Comparison of ENCODE assay signal across 14 mouse cellular contexts in the genomic region with DNA sequence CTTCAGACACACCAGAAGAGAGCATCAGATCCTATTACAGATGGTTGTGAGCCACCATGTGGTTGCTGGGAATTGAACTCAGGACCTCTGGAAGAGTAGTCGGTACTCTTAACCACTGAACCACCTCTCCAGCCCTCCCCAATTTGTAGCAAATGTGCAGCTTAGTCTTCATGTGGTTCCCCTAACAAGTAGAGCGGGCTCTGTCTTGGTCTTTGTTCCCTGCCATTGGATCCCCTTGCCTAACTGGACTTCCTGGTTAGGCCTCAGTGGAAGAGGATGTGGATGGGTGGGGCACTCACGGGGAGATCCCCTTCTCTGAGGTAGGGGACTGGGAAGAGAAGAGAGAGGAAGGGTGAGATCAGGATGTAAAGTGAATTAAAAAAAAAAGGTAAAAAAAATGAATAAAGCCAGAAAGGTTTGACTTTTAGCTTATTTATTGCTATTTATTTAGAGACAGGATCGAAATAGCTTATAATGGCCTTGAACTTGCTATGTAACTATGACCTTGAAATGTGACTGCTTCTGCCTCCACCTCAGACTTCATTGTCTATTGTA.
"Had no signal": no experiment of that assay in that cellular context is flagged by ENCODE, and none has a peak within 500 bp of the region (broad histone marks: within the 10 kb centered on the region; RNA-seq: fewer than 3 reads in every experiment).

No protein-coding gene starts in this region.

- H3K4me3 ChIP-seq: limb, embryonic 13.5 days; lung, embryonic 15.5 days; midbrain, embryonic 13.5 days; neural tube, embryonic 12.5 days had no signal

- H3K36me3 ChIP-seq: limb, embryonic 13.5 days; lung, embryonic 15.5 days; midbrain, embryonic 13.5 days; neural tube, embryonic 12.5 days had no signal

- H3K4me2 ChIP-seq: limb, embryonic 13.5 days; lung, embryonic 15.5 days; midbrain, embryonic 13.5 days; neural tube, embryonic 12.5 days had no signal

- H3K9me3 ChIP-seq: limb, embryonic 13.5 days; lung, embryonic 15.5 days; midbrain, embryonic 13.5 days; neural tube, embryonic 12.5 days had no signal

- H3K27ac ChIP-seq: kidney, postnatal 0 days; limb, embryonic 13.5 days; lung, embryonic 15.5 days; macrophage; midbrain, embryonic 13.5 days; neural tube, embryonic 12.5 days had no signal

- H3K4me1 ChIP-seq: limb, embryonic 13.5 days; lung, embryonic 15.5 days; midbrain, embryonic 13.5 days; neural tube, embryonic 12.5 days had no signal

- DNase-seq: kidney, adult 9 months; kidney, postnatal 36 days; lung, postnatal 14 days; retina, postnatal 1 day; right cerebral cortex, postnatal 4 days; spleen, adult 18-20 months; thymus, adult 18-20 months; thymus, postnatal 14 days had no signal

- ATAC-seq: midbrain, embryonic 13.5 days had no signal

- H3K9ac ChIP-seq: limb, embryonic 13.5 days; lung, embryonic 15.5 days; midbrain, embryonic 13.5 days; neural tube, embryonic 12.5 days had no signal

- H3K27me3 ChIP-seq: limb, embryonic 13.5 days; lung, embryonic 15.5 days; midbrain, embryonic 13.5 days; neural tube, embryonic 12.5 days had no signal
